Mouse (Mus musculus) liver, postnatal 0 days (tissue): ENCODE results near the gene Hes7.

Experiments
- CTCF ChIP-seq: sonication (generic); IDR thresholded peaks from 2 replicates; pipeline ENCODE4 v1.5.1; 2016; ENCODE audit warnings: antibody characterized with exemption, low read depth
- EP300 ChIP-seq: IDR thresholded peaks from 2 replicates; pipeline ENCODE4 v1.6.1; 2016; ENCODE audit warnings: antibody characterized with exemption, low read depth, mild to moderate bottlenecking

- no peak for TF ChIP-seq CTCF
- no peak for TF ChIP-seq EP300
These were observed 14.4 kb upstream of the Hes7 start for GRCm38 (mm10) chr11:69105796-69106195.
